Mouse (Mus musculus) layer of hippocampus, adult 8-10 months (tissue): ENCODE measurements at regions not wholly inside any gene's neighbourhood (a gene's known extent, or its start where the extent isn't known, plus 50 kb on each side); places are given as distances from the start of the nearest gene placed in this dataset.

Experiments
- DNase-seq, 2 experiments: peaks; one replicate each; pipeline ENCODE4 v3.0.0; 2022; ENCODE audit warnings: low spot score in 2 of 2

- DNase-seq: no peak
Observed at GRCm38 (mm10) chr13:80188734-80189133, 694.5 kb upstream of the Arrdc3 start.

DNA sequence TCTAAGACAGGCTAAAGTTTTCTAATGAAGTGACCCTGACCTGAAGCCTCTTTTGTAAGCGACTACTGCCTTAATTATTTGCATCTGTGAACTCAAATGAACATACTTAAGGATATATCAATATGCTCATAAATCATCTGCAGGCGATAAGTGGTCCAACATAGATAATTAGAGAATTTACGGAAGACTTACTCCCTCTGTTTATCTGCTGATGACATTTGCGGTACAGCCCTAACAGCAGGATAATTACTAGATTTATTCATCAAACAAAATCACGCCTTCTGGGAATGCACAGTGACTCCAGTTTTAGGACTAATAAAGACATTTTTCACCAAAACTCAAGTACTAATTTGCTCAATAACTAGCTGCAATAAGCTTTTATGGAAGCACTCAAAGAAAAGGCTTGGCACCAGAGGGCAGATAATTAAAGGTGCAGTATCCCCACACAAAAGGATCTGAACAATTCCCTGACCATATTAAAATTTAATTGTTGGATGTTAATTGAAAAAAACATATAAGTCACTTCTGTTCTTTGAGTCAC, 688.0 kb upstream of the Arrdc3 start:
- no peak for DNase-seq

DNA sequence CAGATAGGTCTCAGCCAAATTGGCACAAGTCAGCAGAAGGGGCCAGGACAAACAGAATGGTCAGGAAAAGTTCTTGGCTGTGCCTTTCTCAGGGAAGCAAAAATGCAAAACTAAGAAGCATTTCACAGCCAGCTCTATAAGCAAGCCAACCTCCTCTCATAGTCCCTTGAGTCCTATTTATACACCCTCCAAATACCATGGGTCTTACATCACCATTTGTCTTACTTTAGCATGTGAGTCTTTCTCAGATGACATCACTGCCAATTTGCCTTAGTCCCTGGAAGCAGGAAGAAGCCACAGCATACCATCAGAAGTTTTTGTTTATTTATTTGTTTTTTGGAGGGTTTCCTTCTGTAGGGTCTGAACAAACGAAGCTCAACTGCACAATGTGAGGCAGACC, 659.1 kb upstream of the Arrdc3 start:
- no peak for DNase-seq

- no peak for DNase-seq
Observed at GRCm38 (mm10) chr13:80231381-80231780, 651.8 kb upstream of the Arrdc3 start.

GRCm38 (mm10) chr13:80235254-80236032, 647.7 kb upstream of the Arrdc3 start:
- DNase-seq: no peak

DNA sequence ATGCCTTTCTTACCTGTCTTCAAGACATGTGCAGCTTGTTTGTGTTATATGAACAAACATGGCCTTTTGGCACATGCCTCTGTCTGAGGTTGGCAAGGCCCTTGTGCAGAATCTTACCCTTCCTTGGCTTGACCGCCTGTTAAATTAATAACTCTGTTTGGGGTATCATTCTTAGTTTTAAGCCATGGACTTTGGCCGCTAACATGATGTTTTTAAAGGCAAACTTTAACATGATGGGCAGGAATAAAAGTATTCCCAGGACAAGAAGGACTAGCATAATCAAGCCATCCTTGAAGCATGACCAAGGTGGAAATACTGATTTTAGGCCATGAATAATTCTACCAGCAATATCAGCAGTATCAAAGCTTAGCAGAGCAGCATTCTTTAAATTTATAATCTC, 620.4 kb upstream of the Arrdc3 start:
- DNase-seq: no peak

DNA sequence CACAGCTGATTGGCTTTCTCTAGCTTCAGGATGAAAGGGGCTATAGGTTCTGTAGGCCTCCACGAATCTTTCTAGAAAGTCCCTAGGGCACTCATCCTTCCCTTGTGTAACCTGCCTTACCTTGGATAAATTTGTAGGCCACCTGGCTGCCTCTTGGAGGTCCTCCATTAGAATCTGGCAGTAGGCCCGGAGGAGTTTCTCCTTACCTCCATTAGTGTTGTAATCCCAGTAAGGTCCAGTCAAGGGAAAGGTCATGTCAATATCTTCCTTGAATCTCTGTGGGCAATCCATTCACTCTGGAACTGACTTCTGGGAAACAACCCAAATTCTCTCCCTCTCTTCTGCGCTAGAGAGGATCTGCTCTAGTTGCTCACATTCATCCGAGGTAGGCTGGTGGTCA, 616.1 kb upstream of the Arrdc3 start:
- no peak for DNase-seq

DNA sequence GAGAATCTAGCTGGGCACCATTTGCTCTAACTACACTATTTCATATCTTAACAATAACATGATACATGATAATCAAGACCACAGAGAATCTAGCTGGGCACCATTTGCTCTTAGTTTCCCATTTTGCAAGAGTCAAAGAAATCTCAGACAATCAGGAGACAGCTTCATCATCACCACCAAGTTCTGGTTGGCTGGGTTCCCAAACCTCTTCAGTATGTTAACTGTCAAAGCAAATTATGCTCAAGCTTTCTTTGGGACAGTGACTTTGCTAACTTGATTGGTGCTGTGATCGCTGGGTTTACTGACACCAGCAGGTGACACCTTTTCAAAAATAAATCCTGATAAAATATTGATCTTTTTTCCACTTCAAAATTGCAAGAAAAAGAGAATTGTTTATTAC, 609.2 kb upstream of the Arrdc3 start:
- DNase-seq: no peak

DNA sequence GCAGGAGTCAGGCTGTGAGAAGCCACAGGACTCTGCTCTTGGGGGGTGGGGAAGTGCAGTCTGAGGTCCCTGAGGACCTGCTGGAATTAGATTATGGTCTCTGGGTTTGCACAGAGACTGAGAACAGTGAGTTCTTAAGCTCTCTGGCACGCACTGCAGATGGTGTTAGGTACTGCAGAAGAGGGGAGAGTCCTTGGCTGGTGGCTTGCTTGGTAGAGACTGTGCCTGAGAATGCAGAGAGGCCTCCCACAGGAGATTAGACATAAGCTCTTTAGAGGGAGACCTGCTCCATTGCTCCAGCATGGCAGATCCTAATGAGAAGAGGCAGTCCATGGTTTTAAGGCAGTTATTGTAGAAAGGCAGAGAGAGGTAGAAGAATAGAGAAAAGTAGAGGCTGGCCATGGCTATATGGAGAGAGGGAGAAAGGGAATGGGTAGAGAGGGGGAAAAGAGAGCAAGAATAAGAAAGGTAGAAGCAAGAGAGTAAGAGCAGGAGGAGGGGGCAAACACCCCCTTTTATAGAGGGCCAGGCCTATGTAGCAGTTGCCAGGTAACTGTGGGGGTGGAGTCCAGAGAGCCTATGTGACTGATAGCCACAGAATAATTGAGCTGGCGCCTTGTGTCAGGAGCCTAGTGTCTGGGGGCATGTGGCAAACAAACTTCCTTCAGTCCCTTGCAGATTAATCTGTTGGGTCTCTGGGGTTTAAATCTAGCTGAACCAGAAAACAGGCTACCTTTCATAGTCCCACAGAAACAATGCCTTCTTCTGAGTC, 591.3 kb upstream of the Arrdc3 start:
- DNase-seq: no peak

GRCm38 (mm10) chr13:80295723-80296122, 587.5 kb upstream of the Arrdc3 start:
- DNase-seq: no peak

DNA sequence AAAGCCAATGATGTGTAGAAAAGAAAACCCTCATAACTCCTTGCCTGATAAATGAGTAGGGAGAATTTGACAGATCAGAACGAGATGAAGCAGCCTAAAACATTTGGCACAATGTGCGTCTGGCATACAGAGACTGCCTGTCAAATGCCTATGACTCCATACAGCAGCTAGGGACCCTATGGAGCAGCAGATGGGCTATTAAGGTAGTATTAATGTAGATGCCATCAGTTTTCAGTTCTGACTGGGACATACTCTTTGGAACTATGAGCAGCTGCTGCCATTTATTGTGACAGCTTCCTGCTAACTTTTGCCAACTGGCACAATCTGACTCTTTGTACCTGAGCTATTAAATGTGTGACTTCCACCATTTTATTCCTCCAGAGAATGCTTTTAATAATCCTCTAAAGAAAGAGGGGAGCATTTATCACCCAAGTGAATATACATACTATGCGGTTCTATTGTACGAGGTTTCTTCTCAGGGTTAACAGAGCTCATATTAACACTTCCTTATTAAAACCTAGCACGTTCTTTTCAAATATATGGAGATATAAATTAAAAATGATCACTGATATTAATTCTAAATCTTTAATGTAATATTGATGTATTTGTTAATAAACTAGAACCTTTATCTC, 549.0 kb upstream of the Arrdc3 start:
- DNase-seq: no peak

DNA sequence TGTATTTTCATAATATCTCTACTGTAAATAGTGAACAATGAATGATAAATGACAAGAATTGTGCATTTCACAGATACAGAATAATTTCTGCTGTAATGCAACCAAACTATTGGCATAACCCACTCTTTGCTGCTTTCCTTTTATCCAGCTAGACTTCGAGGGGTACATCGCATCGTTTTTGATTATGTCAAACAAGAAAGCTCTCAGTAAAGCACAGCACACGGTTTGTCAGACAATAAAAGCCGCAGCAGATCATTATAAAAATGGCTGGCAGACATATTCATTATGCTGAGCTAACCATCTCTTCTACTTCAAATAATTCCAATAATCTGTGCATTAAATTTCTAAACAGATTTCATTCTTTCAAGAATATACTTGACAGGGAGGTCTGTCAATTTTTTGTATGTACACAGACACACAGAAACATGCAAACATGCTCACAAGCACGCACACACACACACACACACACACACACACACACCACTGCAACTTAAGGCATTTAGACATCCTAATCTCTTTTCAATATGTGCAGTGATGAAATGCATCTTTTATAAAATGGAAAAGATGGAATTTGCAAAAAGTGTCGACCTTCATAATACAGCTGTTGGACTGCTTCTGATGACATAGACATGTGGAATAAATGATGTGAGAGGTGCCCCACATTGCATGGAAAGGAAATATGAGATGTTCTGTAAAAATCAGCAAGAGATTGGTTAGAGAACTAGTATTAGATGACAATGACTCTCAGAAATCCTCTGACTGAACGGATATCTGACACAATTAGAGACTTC, 548.1 kb upstream of the Arrdc3 start:
- DNase-seq: no peak

DNA sequence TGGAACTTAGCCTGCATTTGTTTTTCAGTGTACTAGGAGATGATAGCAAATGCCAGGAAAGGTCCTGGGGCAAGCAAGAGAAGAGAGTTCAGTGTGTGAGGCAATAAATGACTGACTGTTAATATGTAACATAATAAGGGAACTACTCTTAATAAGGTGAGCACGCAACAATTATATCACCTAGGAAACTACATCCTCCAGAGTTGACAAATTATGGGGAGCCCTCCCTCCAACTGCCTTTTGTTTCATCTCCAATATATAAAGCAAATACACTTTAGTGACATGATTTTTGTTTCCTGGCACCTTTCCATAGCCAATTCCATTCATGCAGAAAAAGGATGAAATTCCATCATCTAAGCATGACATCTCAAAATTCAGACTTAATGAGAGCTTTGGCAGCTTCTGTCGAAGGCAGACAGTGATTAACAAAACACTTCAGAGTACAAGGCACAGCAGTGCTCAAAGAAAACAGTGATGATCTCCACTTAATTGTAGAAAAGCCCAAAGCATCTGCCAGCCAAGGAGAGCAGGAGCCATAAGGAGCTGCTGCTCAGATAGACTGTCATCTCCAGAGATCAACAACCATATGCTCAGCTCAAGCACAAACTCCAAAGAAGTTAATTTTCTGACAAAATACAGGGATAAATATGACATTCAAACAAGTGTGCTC, 536.1 kb upstream of the Arrdc3 start:
- peak; percentile 17 to 26 for DNase-seq

DNA sequence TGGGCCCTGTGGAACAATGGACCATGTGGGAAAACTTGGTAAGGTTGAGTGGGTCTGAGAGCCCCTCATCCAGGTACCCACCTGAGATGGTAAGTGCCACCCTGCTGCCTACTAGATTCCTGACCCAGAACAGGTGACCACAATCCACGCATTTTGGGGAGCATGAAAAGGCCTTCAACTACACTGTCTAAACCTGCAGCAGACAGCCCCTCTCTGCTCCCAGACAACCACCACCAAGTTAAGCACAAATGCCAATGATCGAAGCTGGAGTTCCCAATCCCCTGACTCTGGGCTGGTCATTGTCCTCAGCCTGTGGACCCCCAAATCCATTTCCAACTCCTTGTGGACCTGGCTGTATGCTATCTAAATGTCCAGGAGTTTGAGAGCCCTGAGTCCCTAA, 517.2 kb upstream of the Arrdc3 start:
- no peak for DNase-seq

DNA sequence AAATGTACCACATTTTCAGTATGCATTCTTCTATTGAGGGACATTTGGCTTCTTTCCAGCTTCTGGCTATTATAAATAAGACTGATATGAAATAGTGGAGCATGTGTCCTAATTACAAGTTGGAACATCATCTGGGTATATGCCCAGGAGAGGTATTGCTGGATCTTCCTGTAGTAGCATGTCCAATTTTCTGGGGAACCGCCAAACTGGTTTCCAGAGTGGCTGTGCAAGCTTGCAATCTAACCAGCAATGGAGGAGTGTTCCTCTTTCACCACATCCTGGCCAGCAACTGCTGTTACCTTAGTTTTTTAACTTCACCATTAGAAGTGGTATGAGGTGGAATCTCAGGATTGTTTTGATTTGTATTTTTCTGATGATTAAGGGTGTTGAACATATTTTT, 512.7 kb upstream of the Arrdc3 start:
- DNase-seq: no peak

GRCm38 (mm10) chr13:80381280-80381965, 501.8 kb upstream of the Arrdc3 start:
- no peak for DNase-seq

GRCm38 (mm10) chr13:80381966-80382666, 501.1 kb upstream of the Arrdc3 start:
- DNase-seq: no peak

DNA sequence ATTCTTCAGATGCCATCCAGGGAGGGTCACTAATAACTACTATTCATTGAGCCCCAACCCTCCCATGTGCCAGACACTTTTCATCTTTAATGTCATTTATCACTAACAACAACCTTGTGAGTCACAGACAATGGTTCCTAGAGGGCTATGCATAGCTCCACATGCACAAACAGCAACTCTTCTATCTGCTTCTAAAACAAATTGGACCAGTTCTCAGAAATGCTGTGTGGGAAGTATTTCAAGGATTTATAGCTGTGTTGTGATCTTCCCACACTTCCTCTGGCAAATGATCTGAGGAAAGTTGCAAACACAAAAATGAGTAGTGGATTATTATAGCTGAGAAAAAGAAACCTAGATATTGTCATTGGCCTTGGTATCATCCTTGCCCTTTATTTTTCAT, 474.3 kb upstream of the Arrdc3 start:
- no peak for DNase-seq

DNA sequence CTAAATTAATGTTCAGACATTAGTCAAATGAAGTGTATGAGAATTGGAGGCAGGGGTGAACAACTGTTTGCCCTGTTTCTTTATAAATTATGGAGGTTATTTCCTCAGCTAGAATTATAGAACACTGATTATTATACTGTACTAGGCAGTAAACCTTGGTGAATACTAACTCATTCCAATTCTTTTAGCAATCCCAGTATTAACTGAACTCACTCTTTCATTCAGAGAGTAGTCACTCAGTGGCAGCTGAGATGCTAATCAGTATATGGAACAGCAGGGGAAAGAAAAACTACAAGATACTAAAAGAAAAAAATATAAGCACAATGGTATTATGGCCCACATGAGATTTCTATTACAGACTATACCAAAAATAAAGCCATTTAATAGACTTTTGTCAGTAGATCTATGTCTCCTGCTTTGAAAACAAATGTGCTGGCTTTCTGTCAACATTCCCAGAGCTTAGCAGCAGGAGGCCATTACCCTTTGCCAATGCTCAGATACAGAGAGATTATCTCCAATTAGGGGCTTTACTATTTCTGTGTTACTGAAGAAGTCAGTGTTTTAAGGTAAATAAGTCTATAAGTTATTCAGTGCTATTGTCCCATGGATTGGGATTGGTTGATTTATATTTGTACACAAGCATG, 473.3 kb upstream of the Arrdc3 start:
- no peak for DNase-seq
